Mouse (Mus musculus) lung, postnatal 0 days (tissue): ENCODE measurements at regions not wholly inside any gene's neighbourhood (a gene's known extent, or its start where the extent isn't known, plus 50 kb on each side); places are given as distances from the start of the nearest gene placed in this dataset.

Experiments
- CTCF ChIP-seq: IDR thresholded peaks from 2 replicates; pipeline ENCODE4 v1.5.1; 2016; ENCODE audit warnings: antibody characterized with exemption, mild to moderate bottlenecking
- EP300 ChIP-seq: IDR thresholded peaks from 2 replicates; pipeline ENCODE4 v1.6.1; 2016; ENCODE audit warnings: antibody characterized with exemption, mild to moderate bottlenecking, control low read depth

GRCm38 (mm10) chr2:106384286-106384595 is 308.8 kb upstream of the Mpped2 start:
- no peak for TF ChIP-seq EP300
- no peak for TF ChIP-seq CTCF
